Mouse (Mus musculus) myocyte (in vitro differentiated cells): ENCODE data around the gene Slc19a3. TPM values are rescaled to one million over a fixed set of nuclear protein-coding genes. Genes with fewer than 3 reads are reported as not detected.

ENCODE experiments used
- H3K27me3 ChIP-seq: one replicate; pipeline ENCODE4 v1.6.1; 2011; ENCODE audit not compliant: control insufficient read depth, insufficient read depth, insufficient read length
- H3K36me3 ChIP-seq: one replicate; pipeline ENCODE4 v1.6.1; 2011; ENCODE audit not compliant: control insufficient read depth, insufficient read depth
- H3K4me2 ChIP-seq: one replicate; pipeline ENCODE4 v1.6.1; 2011; ENCODE audit warnings: low read depth, control low read depth
- H3K4me3 ChIP-seq: one replicate; pipeline ENCODE4 v1.5.1; 2011; ENCODE audit warnings: mild to moderate bottlenecking, control low read depth, moderate library complexity
- H3K79me2 ChIP-seq: one replicate; pipeline ENCODE4 v1.6.1; 2011; ENCODE audit not compliant: control insufficient read depth, insufficient read depth
- H3ac ChIP-seq: one replicate; pipeline ENCODE4 v1.6.1; 2011; ENCODE audit not compliant: control insufficient read depth, insufficient read length
- CEBPB ChIP-seq: IDR thresholded peaks from 2 replicates; pipeline ENCODE4 v1.6.1; 2011; ENCODE audit warnings: mild to moderate bottlenecking, moderate library complexity; ENCODE audit not compliant: poor library complexity, insufficient read depth, severe bottlenecking
- E2F4 ChIP-seq: IDR thresholded peaks from one replicate; pipeline ENCODE4 v1.6.1; 2011; ENCODE audit warnings: mild to moderate bottlenecking, control low read depth, moderate library complexity; ENCODE audit not compliant: insufficient read depth
- MAX ChIP-seq: IDR thresholded peaks from one replicate; pipeline ENCODE4 v1.6.1; 2011; ENCODE audit warnings: low read depth, mild to moderate bottlenecking, control low read depth
- MYOD1 ChIP-seq, 3 experiments: IDR thresholded peaks; one replicate each; pipeline ENCODE4 v1.6.1; 2011; ENCODE audit warnings: control low read depth in 2 of 3, low read depth in 2 of 3, mild to moderate bottlenecking in 2 of 3, moderate library complexity in 1 of 3; ENCODE audit not compliant: insufficient read length in 2 of 3, control insufficient read depth in 1 of 3
- MYOG ChIP-seq, 3 experiments: IDR thresholded peaks; one replicate each; pipeline ENCODE4 v1.6.1; 2011; ENCODE audit warnings: control low read depth in 2 of 3, low read depth in 2 of 3, mild to moderate bottlenecking in 2 of 3; ENCODE audit not compliant: insufficient read length in 2 of 3, control insufficient read depth in 1 of 3, insufficient read depth in 1 of 3
- POLR2A ChIP-seq: IDR thresholded peaks from one replicate; pipeline ENCODE4 v1.6.1; 2011; ENCODE audit warnings: low read depth, mild to moderate bottlenecking, control low read depth, moderate library complexity; ENCODE audit not compliant: insufficient read length
- POLR2AphosphoS2 ChIP-seq: IDR thresholded peaks from one replicate; pipeline ENCODE4 v1.6.1; 2011; ENCODE audit warnings: low read depth, control low read depth; ENCODE audit not compliant: insufficient read length
- REST ChIP-seq: IDR thresholded peaks from one replicate; pipeline ENCODE4 v1.6.1; 2011; ENCODE audit warnings: mild to moderate bottlenecking, control low read depth, moderate library complexity; ENCODE audit not compliant: insufficient read depth, insufficient read length
- SRF ChIP-seq: IDR thresholded peaks from one replicate; pipeline ENCODE4 v1.6.1; 2011; ENCODE audit warnings: low read depth; ENCODE audit not compliant: control insufficient read depth, insufficient read length
- TCF12 ChIP-seq: IDR thresholded peaks from one replicate; pipeline ENCODE4 v1.6.1; 2011; ENCODE audit warnings: mild to moderate bottlenecking, control low read depth; ENCODE audit not compliant: poor library complexity, insufficient read depth, severe bottlenecking
- TCF3 ChIP-seq: IDR thresholded peaks from one replicate; pipeline ENCODE4 v1.6.1; 2011; ENCODE audit warnings: low read depth, control low read depth; ENCODE audit not compliant: insufficient read length
- USF1 ChIP-seq: IDR thresholded peaks from one replicate; pipeline ENCODE4 v1.6.1; 2011; ENCODE audit warnings: low read depth, mild to moderate bottlenecking, control low read depth, moderate library complexity
- polyA plus RNA-seq: library from polyadenylated mRNA; unstranded; fragments of >200 nt; fragmentation: generic; extraction: Trizol; gene quantifications from one replicate; pipeline ENCODE4 v1.2.1, GENCODE M21; 2012; ENCODE audit warnings: missing spikeins

The Slc19a3 gene
- polyA plus RNA-seq, 1 experiment: 0.07 TPM

- H3K79me2 ChIP-seq: no peaks in the 10 kb centered on the region
- H3ac ChIP-seq: no peak overlapping the region
- peaks cover 7% of the 10 kb centered on the region for H3K27me3 ChIP-seq
- no peak overlapping the region for H3K4me2 ChIP-seq
- no peaks in the 10 kb centered on the region for H3K36me3 ChIP-seq
- H3K4me3 ChIP-seq: no peak overlapping the region
- TF ChIP-seq MYOG (IDR thresholded peaks at IDR 0.05; ENCODE audit: control insufficient read depth in 1 of 3, insufficient read depth in 1 of 3, insufficient read length in 2 of 3, low read depth in 2 of 3) (no peak), POLR2A (no peak), REST (no peak), USF1 (no peak), POLR2AphosphoS2 (no peak), MAX (no peak), E2F4 (no peak), MYOD1 (IDR thresholded peaks at IDR 0.05; ENCODE audit: control insufficient read depth in 1 of 3, insufficient read length in 2 of 3, low read depth in 2 of 3) (no peak), TCF3 (no peak), CEBPB (no peak), TCF12 (no peak), SRF (no peak)
Measured at GRCm38 (mm10) chr1:82993947-82994346, 44.3 kb downstream of the Slc19a3 start.

GRCm38 (mm10) chr1:82992093-82992492, 46.2 kb downstream of the Slc19a3 start:
- Histone ChIP-seq H3K27me3 (peaks cover 7% of the 10 kb centered on the region), H3K79me2 (no peaks in the 10 kb centered on the region), H3K4me3 (no peak overlapping the region), H3ac (no peak overlapping the region), H3K4me2 (no peak overlapping the region), H3K36me3 (no peaks in the 10 kb centered on the region)
- TF ChIP-seq REST: no peak
- TF ChIP-seq MAX: no peak
- no peak for TF ChIP-seq POLR2AphosphoS2
- TF ChIP-seq USF1: no peak
- TF ChIP-seq MYOD1 (IDR thresholded peaks at IDR 0.05; ENCODE audit: control insufficient read depth in 1 of 3, insufficient read length in 2 of 3, low read depth in 2 of 3): no peak
- no peak for TF ChIP-seq TCF12
- no peak for TF ChIP-seq CEBPB
- no peak for TF ChIP-seq TCF3
- no peak for TF ChIP-seq POLR2A
- TF ChIP-seq MYOG (IDR thresholded peaks at IDR 0.05; ENCODE audit: control insufficient read depth in 1 of 3, insufficient read depth in 1 of 3, insufficient read length in 2 of 3, low read depth in 2 of 3): no peak
- TF ChIP-seq SRF: no peak
- TF ChIP-seq E2F4: no peak

- Histone ChIP-seq H3K4me3 (no peak overlapping the region), H3K27me3 (peaks cover 7% of the 10 kb centered on the region), H3K79me2 (no peaks in the 10 kb centered on the region), H3ac (no peak overlapping the region), H3K4me2 (no peak overlapping the region), H3K36me3 (no peaks in the 10 kb centered on the region)
- no peak for TF ChIP-seq TCF3
- no peak for TF ChIP-seq E2F4
- TF ChIP-seq MYOD1 (IDR thresholded peaks at IDR 0.05; ENCODE audit: control insufficient read depth in 1 of 3, insufficient read length in 2 of 3, low read depth in 2 of 3): no peak
- no peak for TF ChIP-seq POLR2AphosphoS2
- TF ChIP-seq CEBPB: no peak
- TF ChIP-seq REST: no peak
- no peak for TF ChIP-seq TCF12
- TF ChIP-seq USF1: no peak
- no peak for TF ChIP-seq POLR2A
- TF ChIP-seq SRF: no peak
- TF ChIP-seq MAX: no peak
- TF ChIP-seq MYOG (IDR thresholded peaks at IDR 0.05; ENCODE audit: control insufficient read depth in 1 of 3, insufficient read depth in 1 of 3, insufficient read length in 2 of 3, low read depth in 2 of 3): no peak
Measured at GRCm38 (mm10) chr1:82991596-82991995, 46.7 kb downstream of the Slc19a3 start.

- no peaks in the 10 kb centered on the region for H3K36me3 ChIP-seq
- H3K4me3 ChIP-seq: no peak overlapping the region
- TF ChIP-seq TCF3: no peak
- TF ChIP-seq REST: no peak
- TF ChIP-seq MYOG (IDR thresholded peaks at IDR 0.05; ENCODE audit: control insufficient read depth in 1 of 3, insufficient read depth in 1 of 3, insufficient read length in 2 of 3, low read depth in 2 of 3): no peak
- no peak for TF ChIP-seq MYOD1 (IDR thresholded peaks at IDR 0.05; ENCODE audit: control insufficient read depth in 1 of 3, insufficient read length in 2 of 3, low read depth in 2 of 3)
- TF ChIP-seq USF1: no peak
- TF ChIP-seq TCF12: no peak
- TF ChIP-seq SRF: no peak
- TF ChIP-seq POLR2A: no peak
Measured at GRCm38 (mm10) chr1:82991062-82991461, 47.2 kb downstream of the Slc19a3 start.

More at GRCm38 (mm10) chr1:82991062-82991461, 47.2 kb downstream of the Slc19a3 start:
- Histone ChIP-seq H3ac (no peak overlapping the region), H3K79me2 (no peaks in the 10 kb centered on the region), H3K4me2 (no peak overlapping the region), H3K27me3 (peaks cover 7% of the 10 kb centered on the region)
